Mouse (Mus musculus): ENCODE measurements around the gene Mapk11.

Mapk11 gene

GRCm38 (mm10) chr15:89098616-89099015, 50.8 kb downstream of the Mapk11 start:
- DNase-seq = no peak

GRCm38 (mm10) chr15:89097450-89097849, 52.0 kb downstream of the Mapk11 start:
- no peak for DNase-seq
